Mouse (Mus musculus) macrophage (primary cell): Measurements from ENCODE around the gene Fgd6. TPM values are rescaled to one million over a fixed set of nuclear protein-coding genes. Genes with fewer than 3 reads are reported as not detected.

Experiments used
- polyA plus RNA-seq: library from polyadenylated mRNA; stranded (reverse); fragments of 250-400 nt; gene quantifications from 3 replicates; pipeline ENCODE4 v1.2.4, GENCODE M21; 2018; ENCODE audit warnings: inconsistent platforms

Fgd6 gene
- polyA plus RNA-seq, 1 experiment from 2014 or later, result 11.7 TPM

Other genes starting within 250 kb of the Fgd6 start
- gene Usp44, start 204.4 kb upstream of the Fgd6 start, polyA plus RNA-seq, result 0.08 TPM in 1 of 3 replicates, not detected in the others
- gene Metap2, start 138.9 kb upstream of the Fgd6 start, polyA plus RNA-seq, result 144 to 314 TPM (median 269 TPM) in 3 replicates
- 11.2 to 15.9 TPM (median 13.0 TPM) in 3 replicates for gene Vezt, start 184 bp upstream of the Fgd6 start, polyA plus RNA-seq
- gene Nr2c1, start 112.0 kb downstream of the Fgd6 start, polyA plus RNA-seq, result 6.8 to 10.5 TPM (median 7.9 TPM) in 3 replicates
- 111 to 315 TPM (median 226 TPM) in 3 replicates for gene Ndufa12, start 162.7 kb downstream of the Fgd6 start, polyA plus RNA-seq